Mouse (Mus musculus) bone marrow macrophage, adult 2 months (primary cell): Measurements from ENCODE around the gene Cadm4.

ENCODE experiments used
- CTCF ChIP-seq: IDR thresholded peaks from 2 replicates; pipeline ENCODE4 v1.5.1; 2012; ENCODE audit warnings: low read depth, mild to moderate bottlenecking, low read length, moderate library complexity
- POLR2A ChIP-seq: IDR thresholded peaks from 2 replicates; pipeline ENCODE4 v1.6.1; 2012; ENCODE audit warnings: mild to moderate bottlenecking, low read depth, low read length, borderline replicate concordance

GRCm38 (mm10) chr7:24454199-24454598, 27.6 kb upstream of the Cadm4 start:
- TF ChIP-seq CTCF (no peak), POLR2A (no peak)
